Mouse (Mus musculus) ovary, postnatal 10 days (tissue): ENCODE data around the gene Atp5h.
"Not testable (repeated sequence)": the region's sequence is repeated elsewhere in the genome, so short reads cannot be mapped to it uniquely, and the experiment has no call there.

ENCODE experiments used
- DNase-seq: peaks from one replicate; pipeline ENCODE4 v3.0.0; 2022; ENCODE audit warnings: low spot score

Gene Atp5h

DNA sequence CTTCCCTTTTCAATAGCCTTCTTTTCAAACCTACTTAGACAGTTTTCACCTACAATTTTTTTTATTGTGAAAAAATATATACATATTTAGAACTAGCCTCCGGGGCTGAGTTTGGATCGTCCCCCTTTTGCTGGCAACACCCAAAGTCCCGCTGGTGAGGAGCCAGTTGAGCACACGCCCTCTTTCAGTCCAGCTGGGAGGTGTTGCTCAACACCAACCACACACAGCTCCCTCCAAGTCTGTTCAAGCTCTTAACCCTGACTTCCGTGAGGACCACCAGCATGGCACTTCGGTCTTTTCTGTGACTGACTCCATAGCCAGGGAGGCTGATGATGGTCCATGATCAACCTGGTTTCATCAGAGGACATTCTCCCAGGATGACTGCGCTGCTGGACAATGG, 21.7 kb downstream of the Atp5h start:
- DNase-seq: no peak

DNA sequence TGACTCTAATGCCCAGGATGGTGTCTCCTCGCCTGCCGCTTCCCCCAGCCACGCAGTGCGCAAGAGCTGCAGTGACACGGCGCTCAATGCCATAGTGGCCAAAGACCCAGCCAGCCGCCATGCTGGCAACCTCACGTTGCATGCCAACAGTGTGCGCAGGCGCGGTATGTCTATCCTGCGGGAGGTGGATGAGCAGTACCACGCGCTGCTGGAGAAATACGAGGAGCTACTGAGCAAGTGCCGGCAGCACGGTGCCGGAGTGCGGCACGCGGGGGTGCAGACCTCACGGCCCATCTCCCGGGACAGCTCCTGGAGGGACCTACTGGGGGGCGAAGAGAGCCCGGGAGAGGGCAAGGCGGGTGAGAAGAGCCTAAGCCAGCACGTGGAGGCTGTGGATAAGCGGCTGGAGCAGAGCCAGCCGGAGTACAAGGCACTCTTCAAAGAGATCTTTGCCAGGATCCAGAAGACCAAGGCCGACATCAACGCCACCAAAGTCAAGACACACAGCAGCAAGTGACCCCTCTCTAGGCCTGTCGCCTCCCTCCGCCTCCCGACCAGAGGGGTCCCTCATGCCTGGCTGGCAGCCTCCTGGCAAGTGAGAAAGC, 25.9 kb downstream of the Atp5h start:
- DNase-seq: no peak

- DNase-seq: no peak
Measured at GRCm38 (mm10) chr11:115391358-115391757, 28.4 kb downstream of the Atp5h start.

GRCm38 (mm10) chr11:115386859-115387258, 32.9 kb downstream of the Atp5h start:
- DNase-seq: not testable (repeated sequence)

DNA sequence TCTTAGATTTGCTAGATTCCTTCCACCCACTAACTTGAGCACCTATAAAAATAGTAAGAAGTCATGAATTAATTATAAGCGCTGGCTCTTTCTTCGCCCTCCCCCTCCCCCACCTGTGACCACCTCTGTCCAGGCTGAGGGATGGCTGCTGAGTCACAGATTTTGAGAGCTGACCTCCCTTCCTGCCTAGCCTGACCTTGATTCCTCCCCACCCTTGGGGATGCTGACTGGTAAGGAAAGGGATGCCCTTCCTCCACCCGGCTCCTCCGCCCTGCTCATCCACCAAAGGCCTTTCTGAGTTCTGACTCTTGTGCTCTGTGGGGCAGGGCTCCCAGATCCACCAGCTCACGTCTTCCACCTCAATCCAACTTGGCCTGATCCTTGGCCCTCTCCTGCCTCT, 35.2 kb downstream of the Atp5h start:
- DNase-seq: no peak

- no peak for DNase-seq
Measured at GRCm38 (mm10) chr11:115383701-115384474, 35.9 kb downstream of the Atp5h start.

- DNase-seq: no peak
Measured at GRCm38 (mm10) chr11:115382891-115383290, 36.9 kb downstream of the Atp5h start.

DNA sequence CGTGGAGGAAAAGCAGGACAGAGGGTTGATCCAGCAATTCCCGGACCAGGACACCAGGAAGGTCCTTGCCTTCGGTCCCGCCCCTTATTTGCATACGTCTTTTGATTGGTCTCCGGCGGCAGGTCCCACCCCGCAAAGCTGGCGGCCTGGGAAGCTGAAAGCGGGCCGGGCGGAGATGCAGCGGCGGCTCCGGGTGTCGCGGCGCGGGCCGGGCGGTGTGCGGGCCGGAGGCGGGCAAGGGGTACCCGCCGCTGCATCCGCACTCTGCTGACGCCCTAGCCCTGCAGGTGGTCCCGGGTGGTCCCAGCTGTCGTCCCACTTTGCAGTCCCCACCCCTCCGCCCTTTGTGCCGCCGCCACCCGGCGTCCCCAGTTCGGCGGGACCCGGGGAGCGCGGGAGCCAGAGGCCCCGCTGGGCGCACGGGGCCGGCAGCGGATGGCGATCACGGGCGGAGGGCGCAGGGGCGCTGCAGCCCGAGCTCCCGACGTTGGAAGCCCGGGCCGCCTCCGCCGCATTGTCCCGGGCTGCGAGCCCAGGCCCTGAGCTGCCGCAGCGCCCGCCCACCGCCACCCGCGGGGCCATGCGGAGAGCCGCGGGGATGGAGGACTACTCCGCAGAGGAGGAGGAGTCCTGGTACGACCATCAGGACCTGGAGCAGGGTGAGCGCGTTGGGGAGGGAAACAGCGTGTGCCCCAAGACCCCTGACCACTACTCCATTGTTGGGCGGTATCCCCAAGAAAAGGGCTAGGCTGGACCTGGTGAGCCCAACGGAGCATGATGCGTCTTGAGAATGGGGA, 37.8 kb downstream of the Atp5h start, which contains the start of gene Cdr2l:
Cdr2l (plus strand) TSS at position 174 of the 797 bp plus-strand sequence.
- peak; percentile 78 for DNase-seq

DNA sequence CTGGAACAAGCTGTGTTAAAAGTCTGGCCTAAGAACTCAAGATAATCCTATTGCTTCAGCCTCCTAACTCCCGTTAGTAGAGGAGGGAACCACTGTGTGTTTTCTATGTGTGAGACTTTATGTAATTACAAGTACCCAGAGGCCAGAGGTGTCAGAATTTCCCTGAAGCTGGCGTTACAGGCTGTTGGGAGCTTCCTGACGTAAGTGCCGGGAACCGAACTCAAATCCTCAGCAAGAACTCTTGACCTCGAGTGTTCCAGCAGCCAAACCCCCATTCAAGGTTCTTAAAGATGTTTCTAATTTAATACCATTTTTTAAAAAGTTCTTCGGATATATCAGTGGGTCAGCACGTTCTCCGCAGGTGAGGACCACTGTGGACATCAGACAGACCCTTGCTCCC, 38.5 kb downstream of the Atp5h start:
- no peak for DNase-seq

- DNase-seq: no peak
Measured at GRCm38 (mm10) chr11:115377854-115378253, 41.9 kb downstream of the Atp5h start.

- DNase-seq: no peak
Measured at GRCm38 (mm10) chr11:115377254-115377653, 42.5 kb downstream of the Atp5h start.

DNA sequence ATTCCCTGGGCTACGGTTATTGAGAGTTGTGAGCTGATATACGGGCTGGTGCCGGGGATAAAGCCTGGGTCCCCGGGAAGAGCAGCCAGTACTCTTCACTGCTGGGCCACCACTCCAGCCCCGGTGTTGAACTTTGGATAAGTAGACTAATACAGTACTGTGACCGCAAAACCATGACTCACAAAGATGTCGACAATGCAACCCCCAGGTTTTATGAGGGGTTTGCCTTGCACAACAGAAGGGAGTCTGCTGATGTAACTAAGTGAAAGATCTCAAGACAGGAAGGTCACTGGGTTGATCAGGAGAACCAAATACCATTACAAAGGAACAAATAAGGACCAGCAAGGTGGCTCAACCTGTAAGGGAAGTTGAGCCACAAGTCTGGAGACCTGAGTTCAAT, 43.0 kb downstream of the Atp5h start:
- DNase-seq: no peak

GRCm38 (mm10) chr11:115374695-115375425, 44.9 kb downstream of the Atp5h start:
- no peak for DNase-seq

DNA sequence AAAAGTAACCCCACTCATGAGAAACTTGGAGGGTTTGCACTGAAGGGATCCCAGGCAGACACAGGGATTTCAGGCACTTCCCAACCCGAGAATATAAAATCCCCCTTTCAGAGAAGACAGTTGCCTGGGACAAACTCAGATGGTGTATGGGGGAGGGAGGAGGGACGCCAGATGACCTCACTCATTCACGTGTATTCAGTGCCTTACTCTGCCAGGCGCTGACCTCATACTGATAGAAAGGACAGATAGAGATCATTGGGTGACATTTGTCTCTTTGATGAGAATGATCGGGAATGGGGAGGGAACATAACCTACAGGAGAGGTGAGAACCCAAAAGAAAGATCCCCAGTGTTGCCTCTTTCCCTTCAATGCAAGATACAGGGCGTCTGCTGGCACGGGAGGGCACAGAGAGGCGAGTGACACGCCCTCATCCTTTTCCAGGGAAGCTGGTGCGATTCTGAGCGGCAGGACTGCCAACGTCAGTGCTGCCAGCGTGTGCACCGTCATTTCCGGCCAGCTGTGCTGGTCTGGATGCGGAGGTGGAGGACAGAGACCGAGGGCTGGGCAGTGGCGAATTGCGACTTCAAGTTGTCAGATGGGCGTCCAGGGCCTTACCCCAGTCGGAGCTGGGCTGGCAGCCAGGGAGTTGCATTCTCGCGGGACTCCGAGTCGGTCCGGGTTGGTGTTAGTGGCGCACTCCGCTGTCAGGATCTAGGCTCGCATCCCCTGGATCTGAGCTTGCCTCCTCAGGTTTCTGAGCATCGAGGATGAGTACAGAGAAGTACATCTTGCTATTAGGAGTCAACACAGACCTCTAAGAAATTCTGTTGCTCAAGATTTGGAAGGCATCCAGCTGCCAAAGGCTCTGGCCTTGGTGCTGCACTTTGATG, 45.7 kb downstream of the Atp5h start:
- no peak for DNase-seq

GRCm38 (mm10) chr11:115372737-115373136, 47.0 kb downstream of the Atp5h start:
- no peak for DNase-seq

DNA sequence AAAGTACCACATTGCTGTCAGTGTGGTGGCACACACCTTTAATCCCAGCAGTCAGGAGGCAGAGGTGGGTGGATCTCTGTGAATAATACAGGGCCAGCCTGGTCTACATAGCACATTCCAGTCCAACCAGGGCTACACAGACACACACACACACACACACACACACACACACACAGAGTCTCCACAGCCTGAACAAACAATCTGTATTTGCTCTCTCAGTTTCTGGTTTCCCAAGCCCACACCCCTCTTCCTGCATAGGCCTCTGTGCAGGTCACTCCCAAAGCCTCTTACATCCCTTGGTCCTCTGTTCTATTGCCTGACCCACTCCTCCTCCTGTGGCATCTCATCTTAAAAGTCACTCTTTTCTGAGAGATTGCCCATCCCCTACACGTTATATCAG, 47.7 kb downstream of the Atp5h start:
- DNase-seq: no peak

DNA sequence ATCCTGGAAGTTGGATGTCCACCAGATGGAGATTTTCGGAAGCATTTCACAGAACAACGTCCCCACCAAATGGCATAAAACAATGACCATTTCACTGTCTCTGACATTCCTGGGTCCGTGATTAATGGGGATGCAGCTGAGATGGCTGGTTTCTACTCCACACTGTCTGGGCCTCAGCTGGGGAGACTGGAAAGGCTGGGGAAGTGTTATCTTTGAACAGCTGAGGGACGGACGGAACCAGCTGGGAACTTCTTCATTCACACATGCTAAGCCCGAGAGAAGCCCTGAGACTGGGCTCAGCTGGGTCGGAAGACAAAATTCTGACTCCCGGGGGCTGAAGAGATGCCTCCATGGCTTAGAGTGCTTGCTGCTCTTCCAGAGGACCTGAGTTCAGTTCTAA, 48.4 kb downstream of the Atp5h start:
- no peak for DNase-seq

DNA sequence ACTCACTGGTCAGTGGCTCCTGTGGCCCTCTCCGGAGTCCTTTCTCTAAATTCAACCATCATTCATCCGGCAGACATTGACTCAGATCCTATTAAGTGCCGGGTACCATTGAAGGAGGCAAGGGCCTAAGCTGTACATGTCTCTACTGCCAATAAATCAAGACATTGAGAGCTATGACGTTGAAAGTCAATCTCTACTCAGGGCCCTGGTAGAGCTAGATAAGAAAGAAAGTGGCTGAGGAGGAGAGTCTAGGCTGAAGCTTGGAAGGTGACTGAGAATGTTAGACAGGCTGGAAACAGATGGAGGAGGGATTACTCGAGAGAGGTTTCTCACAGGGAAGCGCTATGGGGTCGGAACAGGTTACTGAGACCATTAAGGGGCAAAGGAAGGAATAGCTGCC, 49.4 kb downstream of the Atp5h start:
- no peak for DNase-seq

- no peak for DNase-seq
Measured at GRCm38 (mm10) chr11:115367395-115367944, 52.3 kb downstream of the Atp5h start, which contains the start of gene Hid1. TSS of gene Hid1 (minus strand) at chr11:115367756.

DNA sequence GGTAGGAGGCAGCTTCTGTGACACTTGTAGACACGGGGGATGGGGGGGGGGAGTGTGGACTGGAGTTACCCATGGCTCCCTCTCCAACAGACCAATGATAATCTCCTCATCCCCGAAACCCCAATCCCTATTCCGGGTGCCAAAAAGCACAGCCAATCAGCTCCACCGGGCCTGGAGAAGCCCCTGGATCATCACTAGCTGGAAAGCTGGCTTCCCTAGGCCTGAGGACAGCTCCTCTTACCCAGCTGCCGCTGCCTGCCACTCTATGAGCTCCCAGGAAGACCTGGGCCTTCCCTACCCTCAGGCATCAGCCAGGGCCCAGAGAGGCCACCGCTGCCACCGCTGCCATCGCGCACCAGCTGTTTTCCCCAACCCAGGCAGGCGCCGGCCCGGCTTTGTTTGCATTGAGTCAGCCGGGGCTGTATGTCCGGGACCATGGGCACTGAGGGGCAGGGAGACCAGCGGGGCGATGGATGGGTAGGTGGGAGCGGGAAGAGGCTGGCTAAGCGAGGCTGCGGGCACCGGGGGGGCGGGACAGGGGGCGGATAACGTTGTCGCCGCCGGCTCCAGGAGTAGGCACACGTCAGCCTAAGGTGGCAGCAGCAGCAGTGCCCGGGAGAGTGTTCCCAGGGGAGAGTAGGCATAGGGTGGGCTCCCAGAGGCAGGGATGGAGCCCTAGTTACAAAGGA, 52.9 kb downstream of the Atp5h start:
- DNase-seq: no peak
